Mouse (Mus musculus) telencephalon, adult 2 months (tissue): ENCODE measurements around the gene Fto.

Experiments
- DNase-seq: peaks from one replicate; pipeline ENCODE4 v3.0.0-alpha.2; 2011; ENCODE audit warnings: low read depth, low spot score

Gene Fto

DNA sequence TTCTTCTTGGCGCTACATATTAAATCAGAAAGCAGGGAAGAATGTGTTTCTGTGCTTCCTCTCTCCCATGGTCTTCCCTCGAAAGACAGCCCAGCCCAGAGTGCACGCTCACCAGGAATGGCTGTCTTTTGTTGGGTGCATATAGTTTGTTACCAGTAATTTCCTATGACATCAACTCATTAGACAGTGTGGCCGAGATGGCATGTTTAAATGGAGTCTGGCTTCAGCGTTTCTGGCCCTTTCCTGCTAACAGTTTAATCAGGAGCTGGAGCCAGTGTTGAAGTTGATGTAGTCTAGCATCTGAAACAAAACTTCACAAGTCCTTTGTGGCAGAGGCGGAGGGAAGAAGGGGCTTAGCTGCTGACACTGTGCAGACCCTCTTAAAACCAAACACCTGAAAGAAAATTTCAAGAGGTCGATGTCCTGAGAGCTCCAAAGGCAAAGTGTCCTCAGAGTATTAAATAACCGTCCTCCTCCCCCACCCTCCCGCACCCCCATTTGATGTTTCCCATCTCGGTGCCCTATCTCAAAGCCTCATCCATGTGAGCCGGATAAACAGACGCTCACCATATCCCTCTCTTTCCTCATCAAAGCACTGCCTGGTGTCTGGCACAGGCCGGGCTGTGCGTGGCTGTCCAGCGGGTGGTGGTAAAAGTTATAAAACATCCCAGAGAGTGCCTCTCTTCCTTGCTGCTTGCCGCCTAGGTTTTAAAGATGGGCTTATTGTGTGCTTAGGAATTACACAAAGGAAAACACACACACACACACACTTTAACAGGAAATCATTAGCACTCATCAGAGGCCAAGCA is 210.9 kb downstream of the Fto start:
- DNase-seq = no peak

DNA sequence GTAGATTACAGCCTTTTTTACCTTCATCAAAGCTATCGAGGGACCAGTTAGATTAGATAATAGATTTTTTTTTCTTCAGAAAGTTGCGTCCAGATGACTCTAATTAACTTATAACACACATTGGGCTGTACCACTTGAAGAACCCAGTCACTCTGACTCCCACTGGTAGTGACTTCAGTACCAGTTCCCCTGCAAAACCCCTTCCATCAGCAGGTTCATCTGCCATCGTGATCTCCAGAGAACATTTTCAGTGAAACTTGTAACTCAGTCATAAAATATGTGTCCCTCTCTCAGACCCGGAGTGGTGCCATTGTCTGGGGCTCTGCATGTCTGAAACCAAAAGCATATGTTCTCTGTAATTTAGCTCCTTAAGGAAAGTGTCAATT is 211.5 kb downstream of the Fto start:
- DNase-seq = no peak

DNA sequence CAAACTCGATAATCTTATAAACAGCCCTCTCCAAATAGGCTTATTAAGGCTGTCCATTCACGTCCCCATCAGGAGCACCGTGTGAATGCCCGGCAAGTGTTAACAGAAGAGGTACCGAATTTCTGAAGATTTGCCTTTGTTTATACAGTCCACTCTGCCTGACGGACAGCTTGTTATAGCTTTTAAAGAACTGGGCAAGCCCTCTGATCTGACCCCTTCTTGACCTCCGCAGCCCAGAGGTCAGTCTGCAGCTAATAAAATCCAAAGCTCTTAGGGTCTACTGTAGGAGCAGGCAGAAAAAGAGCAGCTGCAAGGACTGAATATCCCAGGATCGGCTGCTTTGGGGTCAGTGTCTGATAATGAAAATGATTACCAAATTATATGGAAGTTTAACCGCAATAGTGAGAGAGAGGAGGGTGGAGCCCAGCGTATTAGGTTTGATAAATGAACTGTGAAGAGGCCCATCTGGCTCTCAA is 212.1 kb downstream of the Fto start:
- no peak for DNase-seq

DNA sequence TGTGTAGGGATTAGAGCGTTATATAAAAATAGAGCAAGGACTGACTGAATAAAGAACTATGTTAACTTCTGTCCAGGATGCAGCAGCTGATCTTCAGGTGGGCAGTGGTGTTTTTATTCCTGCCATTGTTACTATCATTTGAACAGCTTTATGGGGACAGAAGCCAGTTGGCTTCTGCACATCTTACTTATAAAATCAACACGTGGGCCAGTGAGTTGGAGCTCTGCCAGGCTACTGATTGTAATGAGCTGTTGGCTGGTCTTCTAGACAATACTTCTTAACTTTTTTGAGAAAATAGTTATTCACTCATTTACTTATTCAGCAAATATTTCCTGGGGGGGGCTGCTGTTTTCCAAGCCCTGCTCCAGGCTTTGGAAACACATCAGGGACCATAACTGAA is 215.6 kb downstream of the Fto start:
- no peak for DNase-seq

DNA sequence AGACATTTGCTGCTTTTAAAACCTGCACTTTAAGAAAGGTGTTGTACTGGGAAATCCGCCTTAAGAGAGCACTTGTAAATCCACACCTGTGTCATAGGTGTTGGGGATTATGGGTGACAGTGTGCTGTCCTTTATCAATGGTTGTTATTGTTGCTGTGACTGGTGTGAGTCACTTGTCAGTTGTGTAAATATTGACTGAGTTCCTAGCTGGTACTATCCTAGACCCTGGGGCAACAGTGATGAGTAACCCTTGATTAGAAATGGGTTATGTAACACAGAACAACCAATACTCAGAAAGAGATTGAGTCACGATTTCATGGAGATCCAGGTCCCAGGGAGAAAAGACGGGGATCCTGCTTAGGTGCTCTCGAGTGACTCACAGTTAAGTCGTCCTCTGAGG is 216.4 kb downstream of the Fto start:
- DNase-seq = no peak

DNA sequence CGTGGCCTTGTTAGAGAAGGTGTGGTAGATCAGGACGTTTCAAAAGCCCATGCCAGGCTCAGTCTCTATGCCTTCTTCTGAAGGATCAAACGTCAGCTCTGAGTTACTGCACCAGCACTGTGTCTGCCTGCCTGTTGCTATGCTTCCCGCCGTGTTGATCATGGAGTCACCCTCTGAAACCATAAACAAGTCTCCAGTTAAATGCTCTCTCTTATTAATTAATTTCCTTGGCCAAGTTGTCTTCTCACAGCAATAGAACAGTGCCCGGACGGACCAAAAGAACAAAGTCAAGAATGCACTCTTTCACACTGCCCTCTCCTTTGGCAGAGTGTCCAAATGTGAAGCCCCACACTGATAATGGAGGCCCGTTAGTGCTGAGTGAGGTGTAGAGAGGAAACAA is 217.3 kb downstream of the Fto start:
- DNase-seq = no peak

DNA sequence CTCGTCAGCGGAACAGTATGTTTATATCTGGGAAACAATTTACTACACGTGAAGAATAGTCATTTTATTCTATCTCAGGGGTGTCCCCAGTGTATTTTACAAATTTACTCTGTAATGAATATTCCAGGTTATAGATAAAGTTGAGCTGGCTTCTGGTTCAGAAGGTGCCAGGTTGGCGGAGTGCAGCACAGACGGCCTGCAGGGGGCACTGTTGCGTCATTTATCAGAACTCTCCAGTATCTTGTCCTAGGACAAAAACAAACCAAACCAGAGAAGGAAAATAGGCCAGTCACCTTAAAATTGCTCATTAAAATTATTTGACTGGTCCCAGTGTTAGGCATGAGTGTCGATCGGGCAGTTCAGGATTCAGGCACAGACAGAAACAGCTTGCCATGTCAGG is 218.6 kb downstream of the Fto start:
- DNase-seq = no peak

DNA sequence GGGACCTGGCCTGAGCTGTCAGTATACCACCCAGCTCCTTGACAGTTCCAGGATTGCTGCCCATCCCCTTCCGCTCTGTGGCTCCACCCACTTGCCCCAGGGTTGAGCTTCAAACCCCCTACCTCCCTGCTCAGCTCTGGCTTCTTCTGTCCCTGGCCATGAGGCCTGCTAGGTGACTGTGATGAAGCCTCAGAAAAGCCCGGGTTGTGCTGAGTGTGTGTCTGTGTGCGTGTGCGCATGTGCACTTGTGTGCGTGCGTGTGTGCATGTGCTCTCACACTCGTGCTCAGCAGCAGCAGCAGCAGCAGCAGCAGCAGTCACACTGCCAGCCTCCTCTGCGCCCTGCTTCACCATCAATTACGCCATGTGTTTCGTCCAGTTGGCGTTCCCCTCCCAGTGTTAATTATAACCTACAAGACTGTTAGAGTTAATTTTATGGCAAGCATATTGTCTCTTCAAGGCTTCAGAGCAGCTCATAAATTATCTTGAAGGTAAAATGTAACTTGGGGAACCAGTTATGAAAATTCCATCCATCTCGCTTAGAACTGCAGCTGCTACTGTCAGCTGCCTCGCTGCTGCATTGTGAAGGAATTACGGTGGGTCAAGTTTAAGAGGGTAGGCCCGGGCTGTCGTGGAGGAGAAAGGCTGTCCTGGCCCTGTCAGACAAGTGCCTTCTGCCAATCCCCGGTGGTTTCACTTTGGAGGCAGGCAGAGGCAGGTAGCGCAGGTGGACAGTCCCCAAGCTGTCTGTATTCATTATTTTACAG is 219.5 kb downstream of the Fto start:
- peak; percentile 35 for DNase-seq

DNA sequence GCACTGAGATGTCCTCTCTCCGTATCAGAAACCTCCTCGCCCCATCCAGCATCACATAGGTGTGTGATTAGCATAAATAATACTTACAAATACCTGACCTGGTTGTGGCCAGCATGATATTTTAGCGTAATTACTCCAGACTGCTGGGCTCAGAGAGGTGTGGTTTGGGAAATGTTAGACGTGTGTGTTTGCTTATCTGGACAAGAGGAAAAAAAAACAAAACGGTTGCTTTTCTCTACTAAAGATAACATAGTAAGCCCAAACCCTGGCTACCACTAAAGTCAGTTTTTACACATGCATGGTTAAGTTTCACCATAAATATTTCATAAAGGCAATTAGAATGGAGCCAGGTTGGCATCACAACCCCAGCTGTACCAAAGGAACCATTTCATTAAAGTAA is 221.4 kb downstream of the Fto start:
- DNase-seq = no peak

DNA sequence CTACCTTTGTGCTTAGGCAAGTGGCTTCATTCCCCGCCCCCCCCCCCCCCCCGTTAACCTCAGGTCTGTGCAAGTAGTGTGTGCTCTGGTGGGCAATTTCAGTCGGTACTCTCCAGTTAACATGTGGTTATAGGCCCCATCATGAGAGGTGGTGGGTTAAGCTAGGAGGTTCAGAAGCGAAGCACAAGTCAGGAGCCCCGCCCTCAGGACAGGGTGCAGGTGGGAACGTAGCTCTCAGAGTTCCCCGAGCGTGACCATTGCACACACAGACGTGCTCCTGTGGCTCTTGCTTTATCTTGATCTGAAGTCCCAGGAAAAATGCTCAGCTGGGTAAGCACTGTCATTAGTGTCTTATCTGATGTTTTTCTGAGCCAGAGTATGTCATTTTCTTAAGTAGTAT is 224.8 kb downstream of the Fto start:
- DNase-seq = no peak

DNA sequence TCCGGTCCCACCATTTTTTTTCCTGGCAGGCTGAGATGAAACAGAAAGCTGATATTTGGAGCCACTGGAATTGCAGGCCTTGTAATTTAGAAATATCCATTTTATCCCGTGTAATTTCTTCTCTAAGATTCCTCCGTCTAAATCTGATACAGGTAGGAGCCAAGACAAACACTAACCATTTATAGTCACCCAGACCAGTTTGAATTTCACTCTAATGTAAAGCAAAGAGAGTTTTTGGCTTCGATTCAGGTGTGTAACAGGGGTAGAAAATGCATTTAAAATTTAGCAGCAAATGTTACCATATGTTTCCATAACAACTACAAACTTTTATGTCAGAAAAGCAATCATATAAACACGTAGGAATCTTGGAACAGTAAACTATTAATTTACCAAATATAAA is 225.6 kb downstream of the Fto start:
- no peak for DNase-seq

DNA sequence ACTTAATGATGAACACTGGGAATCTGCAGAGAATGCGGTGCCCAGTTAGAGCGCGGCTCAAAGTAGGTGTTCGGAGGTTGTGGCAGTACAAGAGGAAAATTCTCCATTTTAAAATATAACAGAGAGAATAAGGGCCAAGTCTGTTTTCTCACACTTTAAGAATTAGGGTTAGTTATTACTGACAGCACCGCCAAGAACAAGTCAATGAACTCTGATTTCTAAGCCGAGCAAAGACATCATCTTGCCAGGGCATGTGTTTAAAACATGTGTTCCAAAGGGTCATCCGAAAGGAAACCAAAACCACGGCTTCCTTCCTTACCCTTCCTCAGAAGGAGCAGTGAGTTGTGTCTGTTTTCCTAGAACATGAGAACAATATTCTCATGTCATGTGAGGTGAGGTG is 226.3 kb downstream of the Fto start:
- DNase-seq = no peak

DNA sequence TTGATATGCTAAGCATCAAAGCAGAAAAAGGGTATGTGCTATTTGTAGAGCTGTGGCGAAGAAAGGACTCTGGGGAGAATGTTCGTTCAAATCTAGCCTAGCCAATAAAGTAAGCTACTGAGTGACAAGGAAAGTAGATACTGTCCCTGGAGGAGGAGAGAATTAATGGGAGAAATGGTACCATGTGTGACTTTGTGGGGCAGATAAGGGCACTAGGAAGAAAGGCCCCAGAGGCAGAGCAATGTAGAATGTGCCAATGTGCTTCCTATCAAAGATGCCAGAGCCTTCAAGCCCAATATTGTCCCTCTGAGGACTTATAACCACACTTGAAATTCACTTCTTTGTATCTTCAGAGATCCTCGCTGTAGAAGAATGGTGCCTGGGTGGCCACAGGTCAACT is 227.9 kb downstream of the Fto start:
- DNase-seq = no peak

DNA sequence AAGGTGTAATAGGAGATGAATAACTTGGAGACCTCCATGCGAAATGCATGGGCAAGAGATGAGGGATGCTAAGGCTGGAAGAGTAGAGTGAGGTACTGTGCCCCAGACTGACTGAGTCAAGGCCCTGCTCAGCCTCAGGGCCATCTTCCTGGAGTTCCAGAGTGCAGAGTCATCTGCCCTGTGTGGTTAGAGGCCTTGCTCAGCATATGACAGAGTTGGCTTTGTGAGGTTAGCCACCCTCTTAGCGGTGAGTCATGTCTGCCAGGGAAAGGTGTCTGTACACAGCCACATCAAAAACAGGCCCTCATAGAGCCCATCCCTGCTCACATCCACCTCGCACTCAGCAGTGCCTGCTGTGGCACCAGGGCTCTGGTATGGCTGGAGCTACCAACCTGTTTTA is 232.2 kb downstream of the Fto start:
- DNase-seq = no peak

DNA sequence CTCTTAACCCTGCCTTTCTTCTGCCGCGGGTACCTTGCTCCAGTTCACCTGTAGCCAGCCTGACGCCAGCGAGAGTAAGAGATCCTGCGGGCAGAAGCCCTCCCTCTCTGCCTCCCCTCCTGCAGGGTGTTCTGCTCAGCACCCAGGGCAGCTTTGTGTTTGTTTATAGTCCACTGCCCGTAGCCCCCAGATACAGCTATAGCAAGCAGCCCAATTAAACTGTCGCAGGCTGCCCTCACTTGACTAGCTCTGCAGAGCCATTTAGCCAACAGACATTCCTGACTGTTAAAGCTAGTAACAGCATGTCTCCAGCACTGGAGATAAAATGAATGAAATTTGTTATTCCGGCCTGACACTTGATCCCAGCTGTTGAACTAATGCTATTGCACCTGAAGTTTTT is 233.3 kb downstream of the Fto start:
- no peak for DNase-seq

DNA sequence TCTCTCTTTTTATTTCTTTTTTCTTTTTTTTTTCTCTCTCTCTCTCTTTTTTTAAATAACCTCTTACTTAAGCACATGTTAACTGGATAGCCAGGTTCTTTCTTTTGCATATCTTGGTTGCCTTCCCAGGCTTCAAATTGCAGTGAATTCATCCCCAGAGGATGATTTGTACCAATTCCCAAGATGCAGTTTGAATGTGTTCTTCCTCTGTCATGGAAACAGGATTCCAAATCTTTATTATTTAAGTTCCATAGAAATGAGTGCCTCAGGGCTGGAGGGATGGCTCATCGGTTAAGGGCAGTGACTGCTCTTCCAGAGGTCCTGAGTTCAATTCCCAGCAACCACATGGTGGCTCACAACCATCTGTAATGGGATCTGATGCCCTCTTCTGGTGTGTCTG is 236.8 kb downstream of the Fto start:
- no peak for DNase-seq

DNA sequence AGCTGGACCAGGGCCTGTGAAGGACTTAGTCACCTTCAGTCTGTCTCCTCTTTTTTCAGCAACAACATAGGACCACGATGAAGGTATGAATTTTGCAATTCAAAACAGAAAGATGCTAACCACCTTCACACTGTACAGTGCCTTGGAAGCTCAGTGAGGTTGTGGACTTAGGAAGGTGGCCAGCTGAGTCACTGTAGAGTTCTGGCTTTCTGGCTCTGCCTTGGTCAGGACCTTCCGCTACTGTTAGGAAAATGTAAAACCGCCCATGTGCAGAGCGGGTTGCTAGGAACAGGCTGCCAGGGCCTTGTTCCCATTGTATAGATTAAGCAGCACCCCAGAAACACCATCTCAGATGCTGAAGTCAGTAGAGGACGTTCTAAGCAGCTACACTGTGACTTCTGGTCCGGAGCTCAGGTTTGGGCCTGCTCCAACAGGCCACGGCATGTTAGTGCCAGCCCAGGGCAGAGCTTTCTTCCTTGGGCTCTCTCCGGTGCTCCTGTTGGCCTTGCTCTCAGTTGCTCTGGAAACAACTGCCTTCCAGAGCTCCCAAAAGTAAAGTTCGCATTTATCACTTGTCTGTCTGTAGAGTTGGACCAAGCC is 237.9 kb downstream of the Fto start:
- DNase-seq = no peak

DNA sequence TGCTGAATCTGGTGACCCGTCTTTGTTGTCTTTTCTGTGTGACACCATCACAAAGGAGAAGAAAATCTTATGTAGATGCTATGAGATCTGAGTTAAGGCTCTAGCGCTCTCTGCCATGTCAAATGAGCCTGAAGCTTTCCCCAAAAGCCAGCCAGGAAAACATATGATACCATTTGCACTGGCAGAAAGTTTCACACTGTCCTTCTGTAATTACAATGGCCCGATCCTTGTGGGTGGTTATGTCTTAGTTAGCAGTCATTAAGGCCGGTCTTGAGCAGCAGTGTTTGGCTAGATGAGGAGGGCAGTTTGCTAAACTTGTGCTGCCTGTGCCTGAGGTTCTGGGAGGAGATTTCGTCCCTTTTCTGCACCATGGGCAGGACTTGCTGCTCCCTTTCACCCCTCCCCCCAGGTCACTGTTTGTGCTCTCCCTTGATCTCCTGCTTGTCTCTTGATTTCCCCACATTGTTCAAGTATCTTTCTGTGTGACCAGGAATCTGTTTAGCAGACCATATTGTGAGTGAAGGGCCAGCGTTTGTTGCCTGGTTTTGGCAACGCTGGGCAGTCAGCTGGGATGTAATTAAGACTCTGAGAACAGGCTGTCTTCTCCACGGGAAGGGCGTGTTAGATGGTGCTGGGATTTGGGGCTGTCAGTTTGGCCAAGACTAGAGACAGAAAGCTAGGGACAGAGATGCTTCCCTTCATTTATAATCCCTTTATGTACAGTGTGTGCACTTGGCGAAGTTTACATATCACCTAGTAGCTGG is 238.6 kb downstream of the Fto start:
- no peak for DNase-seq

DNA sequence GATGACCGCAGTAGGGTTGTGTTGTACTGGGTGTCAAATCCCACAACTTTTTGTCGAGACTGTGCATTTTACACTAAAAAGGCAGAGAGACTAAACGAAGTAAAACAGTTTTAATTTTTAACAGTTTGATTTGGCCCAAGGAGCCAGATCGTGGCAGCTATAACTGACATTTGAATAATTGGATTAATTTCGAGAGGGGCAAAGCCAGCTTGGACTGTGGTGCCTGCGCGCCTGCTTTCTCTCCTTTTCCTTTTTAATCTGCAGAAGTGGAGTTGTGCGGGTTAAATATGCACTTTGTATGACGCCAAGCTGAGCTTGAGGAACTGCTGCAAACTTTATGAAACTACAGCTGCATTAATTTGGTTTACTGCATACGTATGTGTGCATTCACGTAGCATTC is 239.3 kb downstream of the Fto start:
- no peak for DNase-seq

DNA sequence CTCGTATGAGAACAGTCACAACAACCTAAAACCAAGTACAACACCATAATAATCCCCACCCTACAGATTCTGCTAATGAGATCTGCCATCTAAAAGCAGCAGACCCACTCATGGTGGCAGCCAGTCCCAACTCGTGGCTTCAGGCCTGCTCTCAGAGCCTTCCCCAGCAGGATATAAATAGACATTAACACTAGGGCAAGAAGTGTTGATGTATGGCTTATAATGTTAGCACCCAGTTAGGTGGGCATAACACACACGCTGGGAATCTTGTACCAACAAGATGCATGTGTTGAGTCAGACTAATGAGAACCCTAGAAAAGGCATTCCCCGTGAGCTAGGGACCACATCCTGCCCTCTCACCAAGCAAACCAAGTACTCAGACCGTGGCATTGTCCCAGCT is 240.1 kb downstream of the Fto start:
- no peak for DNase-seq

DNA sequence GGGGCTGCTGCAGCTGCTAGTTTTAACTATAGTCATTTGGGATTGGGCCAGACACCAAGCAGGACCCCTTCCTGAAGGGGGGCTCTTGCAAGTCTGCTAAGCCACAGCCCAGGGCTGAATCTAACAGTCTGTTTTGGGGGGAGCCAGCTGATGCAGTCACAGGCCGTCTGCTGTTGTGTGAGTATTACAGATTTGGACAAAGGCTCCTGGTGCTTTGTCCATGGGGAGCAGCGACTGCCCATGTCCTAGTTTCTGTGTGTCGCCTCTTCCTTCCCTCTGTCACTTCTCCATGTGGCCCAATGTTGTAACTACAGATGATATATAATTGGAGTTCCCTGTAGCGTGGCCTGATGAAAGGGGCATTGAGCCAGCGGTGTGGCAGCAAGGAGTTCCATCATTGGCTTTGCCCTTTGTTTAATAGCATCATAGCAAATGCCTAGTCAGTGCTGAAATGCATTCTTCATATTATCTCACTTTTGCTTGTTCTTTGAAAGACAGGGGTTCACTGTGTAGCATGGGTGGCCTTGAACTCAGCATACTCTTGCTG is 243.8 kb downstream of the Fto start:
- DNase-seq = no peak

DNA sequence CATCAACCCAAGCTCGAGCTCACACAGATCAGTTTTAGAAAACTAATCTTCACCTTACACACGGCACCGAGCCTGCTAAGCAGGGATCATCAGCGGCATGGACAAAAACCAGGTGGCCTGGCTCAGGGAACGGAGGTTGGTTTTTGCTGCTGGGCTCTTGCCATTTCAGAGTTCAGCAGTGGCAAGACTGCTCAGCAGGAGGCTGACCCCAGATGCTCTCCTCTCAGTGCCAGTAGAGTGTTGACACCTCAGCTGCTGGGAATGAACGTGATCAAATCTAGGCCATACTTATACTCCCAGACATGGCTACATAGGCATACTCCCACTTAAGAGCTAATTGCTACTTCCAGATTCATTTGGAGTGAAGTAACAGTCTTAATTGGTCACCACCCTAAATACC is 245.1 kb downstream of the Fto start:
- DNase-seq = no peak
